Mouse (Mus musculus) spleen, adult 2 months (tissue): ENCODE measurements around the gene Rrp36.

Source experiments
- CTCF ChIP-seq: fragments of 200-500 bp; IDR thresholded peaks from 2 replicates; pipeline ENCODE4 v1.5.1; 2011; ENCODE audit warnings: mild to moderate bottlenecking, inconsistent platforms; ENCODE audit not compliant: insufficient read depth, insufficient read length, insufficient replicate concordance; ENCODE audit errors: extremely low read depth
- POLR2A ChIP-seq: fragments of 200-500 bp; IDR thresholded peaks from 2 replicates; pipeline ENCODE4 v1.6.1; 2011; ENCODE audit warnings: low read depth, low read length, inconsistent platforms

- TF ChIP-seq CTCF (no peak), POLR2A (no peak)
Measured at GRCm38 (mm10) chr17:46712442-46712841, 38.3 kb upstream of the Rrp36 start.
